Mouse (Mus musculus) heart, embryonic 13.5 days (tissue): ENCODE results near the gene Cd80. TPM values are rescaled to one million over a fixed set of nuclear protein-coding genes. Genes with fewer than 3 reads are reported as not detected.

Experiments used
- ATAC-seq: fragments of 200-750 bp; cut with Nextera tagmentation; 2 replicates; pipeline ENCODE4 v1.8.0; 2017; ENCODE audit warnings: moderate TSS enrichment; ENCODE audit not compliant: insufficient number of reproducible peaks, low FRiP score, low TSS enrichment; ENCODE audit errors: extremely low read depth
- H3K27ac ChIP-seq: fragments of 300-500 bp; sonication (generic); replicated peaks from 2 replicates; pipeline ENCODE4 v1.5.1; 2015; ENCODE audit warnings: moderate library complexity, mild to moderate bottlenecking, inconsistent platforms
- H3K27me3 ChIP-seq: fragments of 300-500 bp; sonication (generic); replicated peaks from 2 replicates; pipeline ENCODE4 v1.6.1; 2015; ENCODE audit warnings: mild to moderate bottlenecking, inconsistent platforms
- H3K36me3 ChIP-seq: fragments of 300-500 bp; sonication (generic); 2 replicates; pipeline ENCODE4 v1.6.1; 2015; ENCODE audit warnings: mild to moderate bottlenecking, inconsistent platforms
- H3K4me1 ChIP-seq: fragments of 300-500 bp; sonication (generic); 2 replicates; pipeline ENCODE4 v1.6.1; 2015; ENCODE audit warnings: inconsistent platforms
- H3K4me2 ChIP-seq: fragments of 300-500 bp; sonication (generic); 2 replicates; pipeline ENCODE4 v1.6.1; 2015; ENCODE audit warnings: inconsistent platforms, mild to moderate bottlenecking, moderate library complexity
- H3K4me3 ChIP-seq: fragments of 300-500 bp; sonication (generic); 2 replicates; pipeline ENCODE4 v1.5.1; 2015; ENCODE audit warnings: moderate library complexity, mild to moderate bottlenecking, inconsistent platforms
- H3K9ac ChIP-seq: fragments of 300-500 bp; sonication (generic); 2 replicates; pipeline ENCODE4 v1.6.1; 2015; ENCODE audit warnings: inconsistent platforms, mild to moderate bottlenecking, moderate library complexity
- H3K9me3 ChIP-seq: fragments of 300-500 bp; sonication (generic); 2 replicates; pipeline ENCODE4 v1.6.1; 2016; ENCODE audit warnings: inconsistent platforms
- WGBS: fragments of 180-500 bp; shearing (Covaris S2); methylation state at CpG from one replicate; pipeline ENCODE4 v1.1.7; 2015; ENCODE audit warnings: mixed read lengths; 5-methylcytosine and 5-hydroxymethylcytosine counted together
- polyA plus RNA-seq: library from polyadenylated mRNA; unstranded; fragments of >200 nt; fragmentation: Nextera tagmentation; extraction: Ambion mirVana; gene quantifications from 2 replicates; pipeline ENCODE4 v1.2.1, GENCODE M21; 2015

The Cd80 gene
- polyA plus RNA-seq, 1 experiment from 2014 or later = 0.55 TPM

- Histone ChIP-seq H3K27me3 (no peaks in the 10 kb centered on the region), H3K27ac (no peak overlapping the region), H3K4me2 (no peak overlapping the region), H3K9me3 (no peaks in the 10 kb centered on the region), H3K9ac (no peak overlapping the region; the same call in 1 of the 2 replicates), H3K4me3 (no peak overlapping the region), H3K4me1 (peaks cover 2% of the 10 kb centered on the region), H3K36me3 (no peaks in the 10 kb centered on the region)
- no peak for ATAC-seq
- WGBS = 61% methylated on average over 7 of the region's 7 CpGs
Observed at GRCm38 (mm10) chr16:38462161-38462560, 6.8 kb downstream of the Cd80 start.

GRCm38 (mm10) chr16:38463305-38463704, 7.9 kb downstream of the Cd80 start:
- H3K4me3 ChIP-seq = no peak overlapping the region
- no peaks in the 10 kb centered on the region for H3K36me3 ChIP-seq
- H3K4me2 ChIP-seq = no peak overlapping the region
- H3K27ac ChIP-seq = no peak overlapping the region
- 80% methylated on average over 5 of the region's 5 CpGs for WGBS
- no peaks in the 10 kb centered on the region for H3K27me3 ChIP-seq
- no peaks in the 10 kb centered on the region for H3K9me3 ChIP-seq
- H3K9ac ChIP-seq = no peak overlapping the region
- H3K4me1 ChIP-seq = peaks cover 13% of the 10 kb centered on the region
- no peak for ATAC-seq

DNA sequence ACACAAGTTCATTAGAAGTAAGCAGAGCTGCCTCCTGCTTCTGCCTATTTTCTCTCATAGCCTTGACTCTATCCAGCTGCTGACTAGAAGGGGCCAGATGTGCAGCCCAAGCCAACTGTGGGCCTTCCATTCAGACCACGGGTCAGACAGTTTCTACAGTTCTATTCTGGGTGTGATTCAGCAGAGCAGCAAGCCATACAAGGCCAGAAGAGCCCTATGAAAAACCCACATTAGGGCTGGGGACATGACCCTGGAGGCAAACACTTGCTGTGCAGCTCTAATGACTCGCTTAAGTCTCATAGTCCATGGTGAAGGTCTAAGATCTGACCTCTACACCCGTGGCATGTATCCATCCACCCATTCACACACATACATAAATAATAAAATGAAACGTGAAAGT, 10.7 kb downstream of the Cd80 start:
- Histone ChIP-seq H3K4me3 (no peak overlapping the region), H3K36me3 (no peaks in the 10 kb centered on the region), H3K27ac (no peak overlapping the region), H3K4me2 (no peak overlapping the region), H3K4me1 (peaks cover 14% of the 10 kb centered on the region), H3K9ac (no peak overlapping the region), H3K27me3 (no peaks in the 10 kb centered on the region), H3K9me3 (no peaks in the 10 kb centered on the region)
- WGBS = 72% methylated on average over 4 of the region's 4 CpGs
- no peak for ATAC-seq

GRCm38 (mm10) chr16:38467091-38467916, 11.9 kb downstream of the Cd80 start:
- no peak overlapping the region for H3K4me2 ChIP-seq
- no peaks in the 10 kb centered on the region for H3K36me3 ChIP-seq
- H3K27me3 ChIP-seq = no peaks in the 10 kb centered on the region
- no peak for ATAC-seq
- WGBS = 71% methylated on average over 13 of the region's 13 CpGs
- H3K27ac ChIP-seq = no peak overlapping the region
- no peak overlapping the region for H3K9ac ChIP-seq
- no peak overlapping the region for H3K4me3 ChIP-seq
- H3K4me1 ChIP-seq = peaks cover 14% of the 10 kb centered on the region
- H3K9me3 ChIP-seq = no peaks in the 10 kb centered on the region

GRCm38 (mm10) chr16:38467917-38468705, 12.8 kb downstream of the Cd80 start:
- 57% methylated on average over 8 of the region's 8 CpGs for WGBS
- H3K27me3 ChIP-seq = no peaks in the 10 kb centered on the region
- ATAC-seq = no peak
- H3K4me3 ChIP-seq = no peak overlapping the region
- H3K4me2 ChIP-seq = no peak overlapping the region
- 0 out of 2 replicates have a peak overlapping the region, but pooled peaks have one; percentile 0 for H3K9ac ChIP-seq
- H3K9me3 ChIP-seq = no peaks in the 10 kb centered on the region
- H3K4me1 ChIP-seq = peaks cover 14% of the 10 kb centered on the region
- no peaks in the 10 kb centered on the region for H3K36me3 ChIP-seq
- H3K27ac ChIP-seq = no peak overlapping the region

GRCm38 (mm10) chr16:38468706-38469018, 13.3 kb downstream of the Cd80 start:
- peaks cover 14% of the 10 kb centered on the region for H3K4me1 ChIP-seq
- no peaks in the 10 kb centered on the region for H3K36me3 ChIP-seq
- H3K27ac ChIP-seq = no peak overlapping the region
- WGBS = 29% methylated on average over 3 of the region's 3 CpGs
- no peaks in the 10 kb centered on the region for H3K27me3 ChIP-seq
- H3K4me3 ChIP-seq = no peak overlapping the region
- no peak overlapping the region for H3K9ac ChIP-seq
- no peaks in the 10 kb centered on the region for H3K9me3 ChIP-seq
- H3K4me2 ChIP-seq = no peak overlapping the region
- no peak for ATAC-seq

DNA sequence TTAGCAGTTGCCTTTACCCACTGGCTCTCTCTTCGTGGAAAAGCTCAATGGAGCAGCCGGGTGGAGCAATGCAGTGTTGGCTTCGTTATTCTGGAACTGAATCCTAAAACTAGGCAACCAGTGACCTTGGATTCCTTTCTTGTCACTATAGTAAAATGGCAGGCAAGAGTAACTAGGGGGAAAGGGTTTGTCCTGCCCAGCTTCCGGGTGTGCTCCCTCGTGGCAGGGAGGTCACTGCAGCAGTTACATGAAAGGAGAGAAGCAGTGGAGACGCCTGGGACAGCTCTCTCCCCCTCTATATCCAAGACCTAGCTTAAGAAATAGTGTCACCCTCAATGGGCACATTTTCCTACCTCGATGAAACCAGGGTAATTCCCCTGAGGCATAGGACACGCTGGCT, 14.1 kb downstream of the Cd80 start:
- H3K27me3 ChIP-seq = no peaks in the 10 kb centered on the region
- no peak overlapping the region for H3K4me3 ChIP-seq
- H3K4me1 ChIP-seq = peaks cover 14% of the 10 kb centered on the region
- no peak overlapping the region for H3K9ac ChIP-seq
- H3K9me3 ChIP-seq = no peaks in the 10 kb centered on the region
- no peaks in the 10 kb centered on the region for H3K36me3 ChIP-seq
- 81% methylated on average over 8 of the region's 8 CpGs for WGBS
- no peak for ATAC-seq
- H3K4me2 ChIP-seq = no peak overlapping the region
- no peak overlapping the region for H3K27ac ChIP-seq

DNA sequence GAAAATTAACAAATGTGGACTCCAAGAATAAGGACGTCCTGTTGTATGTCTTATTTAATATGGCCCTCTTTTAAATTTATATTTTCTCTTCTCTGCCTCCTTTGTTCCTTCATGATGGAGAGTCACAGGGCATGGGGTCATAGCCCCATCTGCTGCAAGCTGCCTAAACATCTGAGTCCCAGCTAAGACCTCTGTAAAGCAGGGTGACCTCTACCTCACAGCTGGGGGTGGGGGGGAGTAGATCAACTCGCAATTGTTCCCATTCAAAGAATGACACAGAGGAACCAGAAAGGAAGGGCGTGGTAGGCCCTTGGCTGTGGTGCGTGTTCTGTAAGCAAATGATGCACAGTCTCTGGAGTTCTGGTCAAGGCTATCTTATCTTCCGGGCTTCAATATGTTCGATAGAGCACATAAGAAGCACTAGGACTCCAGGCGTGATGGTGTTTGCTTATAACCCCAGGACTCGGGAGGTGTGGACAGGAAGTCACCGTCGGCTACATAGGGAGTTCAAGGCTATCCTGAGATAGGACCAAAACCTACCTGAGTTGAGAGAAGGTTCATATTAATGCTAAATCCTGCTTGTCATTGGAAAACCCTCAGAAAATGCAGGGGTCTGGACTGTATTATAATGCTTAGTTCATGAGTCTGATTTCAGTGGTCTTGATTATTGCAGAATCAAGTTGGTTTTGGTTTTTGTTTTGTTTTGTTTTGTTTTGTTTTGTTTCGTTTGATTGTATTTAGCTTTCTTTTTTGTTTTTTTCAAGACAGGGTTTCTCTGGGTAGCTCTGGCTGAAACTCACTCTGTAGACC, 16.5 kb downstream of the Cd80 start:
- WGBS = 64% methylated on average over 11 of the region's 11 CpGs
- Histone ChIP-seq H3K9me3 (no peaks in the 10 kb centered on the region), H3K4me1 (peaks cover 28% of the 10 kb centered on the region)

GRCm38 (mm10) chr16:38472507-38472873, 17.1 kb downstream of the Cd80 start:
- H3K9me3 ChIP-seq = no peaks in the 10 kb centered on the region
- H3K9ac ChIP-seq = no peak overlapping the region
- H3K4me1 ChIP-seq = peaks cover 28% of the 10 kb centered on the region
- H3K27me3 ChIP-seq = no peaks in the 10 kb centered on the region
- no peak overlapping the region for H3K4me3 ChIP-seq
- H3K4me2 ChIP-seq = no peak overlapping the region
- no peak overlapping the region for H3K27ac ChIP-seq
- ATAC-seq = no peak
- WGBS = 73% methylated on average over 5 of the region's 5 CpGs
- no peaks in the 10 kb centered on the region for H3K36me3 ChIP-seq

More for the DNA sequence above, 16.5 kb downstream of the Cd80 start:
- Histone ChIP-seq H3K27me3 (no peaks in the 10 kb centered on the region), H3K36me3 (no peaks in the 10 kb centered on the region), H3K4me2 (no peak overlapping the region), H3K4me3 (no peak overlapping the region), H3K9ac (no peak overlapping the region), H3K27ac (no peak overlapping the region)
- ATAC-seq = no peak

DNA sequence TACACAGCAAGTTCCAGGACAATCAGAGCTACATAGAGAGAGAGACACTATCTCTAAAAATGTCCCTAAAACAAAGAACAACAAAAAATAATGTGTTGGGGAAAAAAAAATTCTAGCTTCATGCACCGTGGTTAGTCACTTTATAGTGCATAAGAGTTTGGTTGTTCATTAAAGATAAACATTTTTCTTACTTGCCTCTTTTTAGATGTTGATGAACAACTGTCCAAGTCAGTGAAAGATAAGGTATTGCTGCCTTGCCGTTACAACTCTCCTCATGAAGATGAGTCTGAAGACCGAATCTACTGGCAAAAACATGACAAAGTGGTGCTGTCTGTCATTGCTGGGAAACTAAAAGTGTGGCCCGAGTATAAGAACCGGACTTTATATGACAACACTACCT, 18.3 kb downstream of the Cd80 start:
- H3K4me2 ChIP-seq = no peak overlapping the region
- H3K4me1 ChIP-seq = peaks cover 19% of the 10 kb centered on the region
- 79% methylated on average over 5 of the region's 5 CpGs for WGBS
- no peaks in the 10 kb centered on the region for H3K27me3 ChIP-seq
- no peak for ATAC-seq
- H3K9me3 ChIP-seq = no peaks in the 10 kb centered on the region
- H3K27ac ChIP-seq = no peak overlapping the region
- H3K9ac ChIP-seq = no peak overlapping the region
- H3K36me3 ChIP-seq = no peaks in the 10 kb centered on the region
- H3K4me3 ChIP-seq = no peak overlapping the region

DNA sequence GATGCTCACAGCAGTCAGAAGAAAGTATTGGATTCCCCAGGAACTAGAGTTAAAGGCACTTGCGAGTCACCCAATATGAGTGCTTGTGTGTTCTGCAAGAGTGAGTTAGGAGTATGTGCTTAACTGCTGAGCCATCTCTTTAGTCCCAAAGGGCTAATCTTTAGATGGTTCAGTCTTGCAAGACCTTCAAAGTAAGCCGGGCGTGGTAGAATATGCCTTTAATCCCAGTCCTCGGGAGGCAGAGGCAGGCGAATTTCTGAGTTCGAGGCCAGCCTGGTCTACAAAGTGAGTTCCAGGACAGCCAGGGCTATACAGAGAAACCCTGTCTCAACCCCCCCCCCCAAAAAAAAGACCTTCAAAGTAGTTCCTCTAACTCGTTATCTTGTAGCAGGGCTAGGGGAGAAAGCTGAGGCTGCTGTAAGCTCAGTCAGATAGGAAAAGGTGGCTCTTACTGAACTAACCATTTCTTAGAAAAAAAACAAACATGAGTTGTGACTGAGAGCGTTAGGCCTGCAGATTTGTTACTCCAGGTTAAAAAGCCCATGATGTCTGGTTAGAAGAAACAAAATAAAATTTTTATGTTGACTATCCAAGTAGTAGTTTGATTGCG, 19.4 kb downstream of the Cd80 start:
- H3K9me3 ChIP-seq = no peaks in the 10 kb centered on the region
- no peak overlapping the region for H3K4me2 ChIP-seq
- peaks cover 19% of the 10 kb centered on the region for H3K4me1 ChIP-seq
- no peak overlapping the region for H3K9ac ChIP-seq
- no peak for ATAC-seq
- no peak overlapping the region for H3K4me3 ChIP-seq
- H3K27me3 ChIP-seq = no peaks in the 10 kb centered on the region
- H3K27ac ChIP-seq = no peak overlapping the region
- 78% methylated on average over 9 of the region's 9 CpGs for WGBS
- no peaks in the 10 kb centered on the region for H3K36me3 ChIP-seq
